Mouse (Mus musculus) cerebellum, adult 11 months (tissue): ENCODE measurements around the gene Trim60.
"Not testable (repeated sequence)": the region's sequence is repeated elsewhere in the genome, so short reads cannot be mapped to it uniquely, and the experiment has no call there.

Experiments
- DNase-seq: peaks from one replicate; pipeline ENCODE4 v3.0.0; 2022

Trim60 gene

DNA sequence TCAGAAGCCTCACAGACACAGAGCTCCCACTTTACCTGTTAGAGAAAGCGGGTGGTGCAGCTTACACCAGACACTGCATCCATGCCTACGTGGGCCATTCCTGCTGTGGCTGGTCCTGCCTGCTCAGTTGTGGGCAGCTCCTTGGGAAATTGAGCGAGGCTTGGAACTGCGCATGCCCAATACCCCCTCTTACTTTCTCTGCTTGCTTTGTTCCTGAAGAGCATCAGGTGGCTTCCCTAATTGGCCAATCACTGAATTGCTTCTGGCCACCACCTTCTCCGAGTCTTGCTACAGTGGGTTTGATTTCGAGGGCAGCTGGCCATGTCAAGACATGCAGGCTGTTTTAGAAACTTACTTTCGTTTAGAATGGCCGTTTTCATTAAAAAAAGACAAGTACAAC, at the start of gene Trim60, which contains the start of gene Trim61:
Gene Trim60, minus strand, starts transcription at position 162 of the 400 bp plus-strand sequence.
Gene Trim61, minus strand, starts transcription at position 101 of the 400 bp plus-strand sequence.
- DNase-seq = no peak

DNA sequence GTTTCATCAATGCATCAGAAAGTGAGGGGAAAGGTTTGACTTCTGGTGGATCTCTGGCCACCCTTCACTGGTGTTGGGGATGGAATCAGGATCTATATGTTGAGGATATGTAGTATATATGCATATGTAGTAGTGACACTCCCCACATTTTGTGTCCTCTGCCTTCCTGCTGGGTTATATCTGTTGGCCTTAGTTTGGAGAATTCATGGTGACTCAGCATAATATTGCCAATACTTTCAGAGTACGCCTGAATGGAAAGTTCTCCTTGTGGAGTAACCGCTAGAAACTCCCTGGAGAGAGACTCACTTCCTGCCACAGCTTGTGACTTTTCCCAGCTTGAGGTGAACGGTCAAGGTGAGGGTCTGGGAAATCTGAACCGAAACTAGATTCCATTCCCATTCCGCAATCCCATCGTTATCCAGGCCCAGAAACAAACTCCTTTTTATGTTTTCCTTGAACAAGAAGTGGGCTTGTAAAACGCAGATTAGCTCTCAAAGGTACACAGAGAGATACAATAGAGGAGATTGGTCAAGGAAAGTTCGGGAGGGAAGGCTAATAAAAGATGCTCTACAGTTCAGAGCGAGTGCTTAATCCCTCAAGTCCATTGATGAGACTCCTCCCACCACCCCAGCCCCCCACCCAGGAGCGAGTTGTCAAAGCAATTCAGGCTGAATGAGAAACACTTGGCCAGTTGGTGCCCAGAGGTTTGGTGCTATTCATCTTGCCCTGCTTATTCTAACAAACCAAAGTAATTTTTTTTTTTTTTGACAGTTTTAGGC, 49.5 kb upstream of the Trim60 start:
- no peak for DNase-seq

DNA sequence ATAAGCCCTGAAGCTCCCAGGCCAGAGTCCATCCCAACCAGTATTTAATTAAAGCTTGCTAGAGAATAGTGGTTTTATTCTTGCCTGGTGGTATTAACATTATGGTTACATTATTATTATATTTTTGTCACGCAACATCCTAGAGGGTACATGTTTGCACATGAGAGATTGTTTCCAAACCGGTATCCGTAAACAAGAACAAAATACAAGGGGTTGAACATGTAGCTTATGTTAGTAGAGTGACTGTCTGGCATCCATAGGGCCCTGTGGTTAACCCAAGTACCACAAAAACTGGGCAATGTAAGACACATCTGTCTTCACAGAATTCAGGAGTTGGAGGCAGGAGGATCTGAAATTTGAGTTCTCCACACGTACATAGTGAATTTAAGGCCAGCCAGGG, 48.6 kb upstream of the Trim60 start:
- no peak for DNase-seq

DNA sequence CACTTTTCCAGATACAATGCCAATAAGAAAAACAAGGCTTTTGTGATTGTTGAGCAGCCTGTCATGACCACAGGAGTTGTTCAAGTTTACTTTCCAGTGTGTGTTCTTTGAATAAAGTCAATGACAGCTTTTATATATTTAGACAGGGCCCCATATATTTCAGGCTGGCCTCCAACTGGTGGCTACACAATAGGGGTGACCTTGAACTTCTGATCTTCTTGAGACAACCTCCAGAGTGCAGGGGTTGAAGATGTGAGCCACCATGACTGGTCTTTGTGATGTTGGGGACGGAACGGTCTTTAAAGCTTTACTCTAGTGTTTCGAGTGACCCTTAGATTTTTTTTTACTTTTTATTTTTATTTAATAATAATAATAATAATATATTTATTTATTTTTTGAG, 47.2 kb upstream of the Trim60 start:
- DNase-seq = no peak

DNA sequence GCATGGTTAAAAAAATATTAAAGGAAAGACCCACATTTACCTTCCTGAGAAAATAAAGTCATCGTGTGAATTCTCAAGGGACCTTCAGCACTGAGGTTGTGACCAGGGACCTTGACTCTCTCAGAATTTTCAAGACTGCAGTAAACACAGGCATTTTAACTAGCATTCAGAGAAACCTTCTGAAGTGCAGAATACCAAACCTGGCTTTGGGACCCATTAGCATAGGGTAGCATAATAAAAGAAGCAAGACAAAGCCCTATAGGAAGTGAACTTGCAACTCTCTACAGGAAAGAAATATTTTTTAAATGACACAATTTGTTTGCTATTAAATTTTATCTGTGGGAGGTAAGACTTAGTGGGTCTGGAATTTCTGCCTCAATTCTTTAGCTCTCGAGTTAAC, 45.7 kb upstream of the Trim60 start:
- no peak for DNase-seq

DNA sequence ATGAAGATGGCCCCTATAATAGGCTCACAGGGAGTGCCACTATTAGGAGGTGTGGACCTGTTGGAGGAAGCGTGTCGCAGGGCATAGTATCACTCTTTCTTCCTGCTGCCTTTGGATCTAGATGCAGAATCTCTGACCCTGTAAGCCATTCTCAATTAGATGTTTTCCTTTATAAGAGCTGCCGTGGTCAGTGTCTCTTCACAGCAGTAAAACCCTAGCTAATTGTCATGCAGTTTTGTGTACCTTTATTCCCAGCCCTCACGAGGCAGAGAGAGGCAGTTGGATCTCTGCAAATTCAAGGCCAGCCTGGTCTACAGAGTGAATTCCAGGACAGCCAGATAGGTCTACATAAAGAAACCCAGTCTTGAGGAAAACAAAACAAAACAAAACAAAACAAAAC, 43.8 kb upstream of the Trim60 start:
- DNase-seq = no peak

DNA sequence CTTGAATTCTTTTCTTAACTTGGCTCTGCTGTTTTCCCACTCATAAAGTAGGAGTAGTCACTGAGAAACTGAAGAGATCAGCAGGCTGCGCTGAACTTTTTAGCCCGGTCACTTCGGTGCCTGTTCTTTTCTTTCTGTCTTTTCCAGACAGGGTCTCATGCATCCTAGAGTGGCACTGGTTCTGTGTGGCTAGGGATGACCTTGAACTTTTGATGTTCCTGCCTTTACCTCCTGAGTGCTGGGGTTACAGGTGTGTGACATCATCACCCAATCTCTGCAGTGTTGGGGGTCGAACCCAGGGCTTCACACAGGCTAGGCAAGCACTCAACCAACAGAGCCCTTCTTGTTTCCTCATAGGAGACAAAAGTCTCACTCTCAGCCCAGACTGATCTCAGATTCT, 38.3 kb upstream of the Trim60 start:
- no peak for DNase-seq

DNA sequence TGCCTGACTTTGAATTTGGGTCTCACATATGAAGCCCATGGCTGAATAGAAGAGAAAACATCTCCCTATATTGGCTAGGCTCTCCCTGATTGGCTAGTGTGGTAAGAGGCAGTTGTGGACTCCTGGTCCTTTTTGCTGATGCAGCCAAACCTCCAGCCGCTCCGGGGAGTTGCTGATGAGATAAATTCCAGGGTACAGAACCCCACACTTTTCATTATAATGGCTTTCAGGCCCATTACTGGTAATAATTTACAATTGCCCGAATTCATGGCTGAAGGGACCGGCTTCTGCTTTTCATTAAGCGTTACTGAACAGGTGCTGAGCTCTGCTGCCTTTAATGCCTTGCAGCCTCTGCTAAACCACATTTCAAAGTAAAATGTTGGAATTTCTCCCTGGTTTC, 35.6 kb upstream of the Trim60 start:
- DNase-seq = no peak

DNA sequence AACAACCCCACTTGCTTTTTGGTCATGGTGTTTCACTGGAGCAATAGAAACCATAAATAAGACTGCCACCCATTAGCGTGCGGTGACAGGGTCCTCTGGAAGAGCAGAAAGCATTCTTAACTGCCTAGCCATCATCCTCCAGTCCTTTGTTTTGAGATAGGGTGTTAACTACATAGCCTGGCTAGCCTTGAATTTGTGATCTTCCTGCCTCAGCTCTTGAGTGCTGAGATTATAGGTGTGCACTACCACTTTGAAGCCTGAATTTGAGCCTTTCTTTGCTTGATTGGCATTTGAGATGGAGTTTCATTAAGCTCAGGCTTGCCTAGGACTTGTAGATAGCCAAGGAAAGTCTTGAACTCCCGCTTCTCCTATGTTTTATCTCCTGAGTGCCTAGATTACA, 35.2 kb upstream of the Trim60 start:
- DNase-seq = no peak

DNA sequence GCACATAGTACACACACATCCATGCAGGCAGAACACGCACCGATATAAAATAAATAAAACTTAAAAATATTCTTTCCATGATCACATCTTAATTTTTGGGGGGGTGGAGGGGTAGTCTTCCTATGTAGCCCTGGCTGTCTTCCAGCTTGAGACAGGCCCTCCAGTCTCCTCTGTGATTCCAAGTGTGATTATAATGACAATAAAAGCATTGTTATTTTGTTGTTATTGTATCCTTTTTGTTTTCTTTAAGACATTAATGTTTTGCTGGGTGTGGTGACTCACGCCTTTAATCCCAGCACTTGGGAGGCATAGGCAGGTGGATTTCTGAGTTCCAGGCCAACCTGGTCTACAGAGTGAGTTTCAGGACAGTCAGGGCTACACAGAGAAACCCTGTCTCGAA, 29.4 kb upstream of the Trim60 start:
- DNase-seq = no peak

DNA sequence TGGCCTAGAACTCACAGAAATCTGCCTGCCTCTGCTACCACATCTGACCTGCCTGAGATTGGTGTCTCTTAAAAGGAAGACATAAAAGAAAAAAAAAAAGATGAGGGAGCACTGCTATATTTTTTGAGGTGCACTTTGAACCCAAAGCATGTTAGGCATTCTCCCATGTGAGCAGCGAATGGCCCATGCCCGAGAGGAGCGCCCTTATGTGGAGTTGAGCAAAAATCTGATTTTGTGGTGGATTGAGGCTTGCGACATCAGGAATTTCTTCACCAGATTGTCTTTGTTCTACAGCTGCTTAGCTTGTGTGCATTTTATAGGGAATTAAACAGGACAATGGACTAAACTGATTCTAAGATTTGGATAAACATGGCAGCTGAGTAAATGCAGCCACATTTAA, 28.8 kb upstream of the Trim60 start:
- DNase-seq = no peak

DNA sequence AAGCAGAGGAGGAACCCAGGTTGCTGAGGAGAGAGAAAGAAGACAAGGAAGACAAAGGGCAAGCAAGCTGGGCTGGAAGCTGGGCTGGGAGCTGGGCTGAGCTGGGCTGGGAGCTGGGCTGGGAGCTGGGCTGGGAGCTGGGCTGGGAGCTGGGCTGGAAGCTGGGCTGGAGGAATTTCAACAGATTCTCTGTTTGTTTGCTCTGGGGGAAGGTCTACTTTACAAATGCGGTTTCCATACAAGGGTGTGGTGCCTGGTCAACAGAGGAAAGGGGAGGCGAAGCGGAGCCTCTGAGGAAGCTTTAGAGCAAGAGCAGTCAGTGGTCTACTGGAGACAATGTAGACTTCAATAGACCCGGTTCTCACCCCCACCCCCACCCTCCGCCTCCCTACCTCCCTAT, 28.2 kb upstream of the Trim60 start:
- DNase-seq = no peak

DNA sequence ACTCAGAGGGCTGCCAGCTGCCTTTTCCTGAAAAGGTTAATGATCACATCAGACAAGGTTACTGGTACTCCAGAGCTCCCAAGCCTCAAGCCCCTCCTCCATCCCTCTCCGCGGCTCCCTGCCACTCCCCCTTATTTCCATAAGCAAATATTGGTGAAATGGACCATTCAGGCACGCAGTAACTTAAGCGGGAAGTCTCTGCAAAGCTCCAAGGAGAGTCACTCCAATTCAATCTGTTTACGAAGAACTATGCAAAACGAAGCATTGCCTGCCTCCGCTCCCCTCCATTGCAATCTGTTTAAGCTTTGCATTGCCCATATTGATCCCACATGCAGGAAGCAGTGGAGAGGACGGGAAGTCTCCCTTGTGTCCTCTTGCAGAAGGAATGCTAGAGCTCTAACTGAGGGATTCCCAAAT, 18.7 kb upstream of the Trim60 start, which contains the start of gene Apela:
Gene Apela, minus strand, starts transcription at position 220 of the 417 bp plus-strand sequence.
- DNase-seq = no peak

DNA sequence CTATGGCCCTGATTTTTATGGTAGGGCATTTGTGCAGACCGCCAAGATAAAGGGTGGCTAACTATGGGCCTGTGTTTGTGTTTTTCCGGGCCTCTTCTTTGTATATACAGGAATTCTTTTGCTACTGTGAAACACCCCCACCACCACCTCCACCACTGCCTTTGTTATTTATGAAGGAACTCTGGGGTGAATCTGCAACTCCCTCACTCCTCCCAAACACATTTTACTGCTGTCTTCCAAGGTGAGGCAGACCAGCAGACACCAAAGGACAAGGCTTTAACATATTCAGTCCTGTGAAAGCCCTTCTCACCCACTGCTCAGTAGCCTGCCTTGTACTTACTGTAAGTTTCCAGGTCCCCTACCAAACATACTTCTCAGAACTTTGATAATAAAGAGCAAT, 15.8 kb upstream of the Trim60 start:
- no peak for DNase-seq

DNA sequence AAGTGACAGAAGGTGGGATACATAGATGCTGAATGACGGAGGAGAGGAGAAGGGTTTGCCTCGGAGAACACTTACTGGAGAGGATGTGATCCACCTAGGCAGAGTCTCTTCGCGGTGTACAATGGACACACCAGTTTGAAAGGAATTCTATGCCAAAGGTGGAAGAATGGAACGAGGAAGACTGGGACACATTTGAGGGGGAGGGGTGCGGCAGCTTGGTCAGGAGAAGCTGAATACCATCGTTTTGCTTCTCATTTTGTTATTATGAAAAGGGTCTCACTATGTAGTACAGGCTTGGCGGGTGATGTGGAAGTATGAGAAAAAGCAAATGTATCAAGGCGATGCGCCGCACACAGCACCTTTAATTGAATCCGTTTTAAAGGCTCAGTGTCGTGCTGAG, 14.7 kb upstream of the Trim60 start:
- no peak for DNase-seq

DNA sequence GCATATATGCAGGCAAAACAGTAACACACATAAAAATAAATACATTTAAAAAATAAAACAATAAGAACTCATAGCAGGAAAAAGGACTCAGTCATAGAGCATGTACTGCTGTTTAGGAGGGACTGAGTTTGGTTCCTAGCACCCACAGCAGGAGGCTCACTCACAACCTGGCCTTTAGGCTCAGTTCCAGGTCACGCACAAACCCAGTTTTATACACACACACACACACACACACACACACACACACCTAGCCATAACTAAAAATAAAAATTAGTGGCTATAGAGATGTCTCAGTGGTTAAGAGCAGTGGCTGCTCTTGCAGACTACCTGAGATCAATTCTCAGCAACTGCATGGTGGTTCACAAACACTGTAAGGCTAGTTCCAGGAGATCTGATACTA, 13.7 kb upstream of the Trim60 start:
- no peak for DNase-seq

DNA sequence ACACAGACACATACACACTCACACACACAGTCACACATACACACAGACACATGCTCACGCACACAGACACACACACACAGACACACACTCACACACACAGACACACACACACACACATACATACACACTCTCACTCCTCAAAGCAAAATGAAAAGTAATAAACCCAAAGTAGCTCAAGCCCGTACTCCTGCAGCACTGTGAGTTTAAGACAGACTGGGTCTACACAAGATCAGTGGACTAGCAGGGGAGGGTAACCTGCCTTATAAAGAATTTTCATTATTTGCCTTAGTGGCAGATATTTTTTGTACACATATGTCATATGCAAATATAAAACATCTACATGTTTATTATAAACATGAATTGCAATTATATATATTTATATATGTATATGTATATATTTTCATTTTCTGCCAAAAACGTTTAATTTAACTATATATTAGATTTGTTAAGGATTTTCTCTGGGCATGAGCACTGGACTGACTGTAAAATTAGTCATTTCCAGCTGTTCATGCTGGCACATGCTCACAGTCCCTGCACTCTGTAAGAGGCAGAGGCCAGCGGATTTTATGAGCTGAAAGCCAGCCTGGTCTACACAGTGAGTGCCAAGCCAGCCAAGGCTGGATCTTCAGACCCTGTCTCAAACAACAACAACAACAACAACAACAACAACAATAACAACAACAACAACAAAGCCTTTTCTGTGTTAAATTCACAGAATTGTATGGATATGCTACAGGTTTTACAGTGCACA, 12.5 kb upstream of the Trim60 start:
- no peak for DNase-seq

DNA sequence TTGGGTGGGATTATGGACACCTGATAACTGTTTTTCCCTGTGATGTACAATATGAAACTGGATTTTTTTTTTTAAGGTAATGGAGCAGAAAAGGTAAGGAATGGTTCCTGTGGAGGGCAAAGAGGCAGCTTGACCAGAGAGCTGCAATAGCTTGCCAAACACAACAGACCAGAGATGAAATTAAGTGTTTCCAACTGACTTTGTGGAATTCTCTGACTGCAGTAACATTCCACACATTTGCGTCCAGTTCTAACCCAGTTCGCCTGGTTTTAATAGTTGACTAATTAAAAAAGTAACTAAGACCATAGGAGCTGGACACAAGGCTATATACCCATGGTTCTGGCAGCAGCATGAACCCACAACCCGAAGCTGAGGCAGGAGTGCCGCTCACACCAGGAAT, 11.4 kb upstream of the Trim60 start:
- no peak for DNase-seq

DNA sequence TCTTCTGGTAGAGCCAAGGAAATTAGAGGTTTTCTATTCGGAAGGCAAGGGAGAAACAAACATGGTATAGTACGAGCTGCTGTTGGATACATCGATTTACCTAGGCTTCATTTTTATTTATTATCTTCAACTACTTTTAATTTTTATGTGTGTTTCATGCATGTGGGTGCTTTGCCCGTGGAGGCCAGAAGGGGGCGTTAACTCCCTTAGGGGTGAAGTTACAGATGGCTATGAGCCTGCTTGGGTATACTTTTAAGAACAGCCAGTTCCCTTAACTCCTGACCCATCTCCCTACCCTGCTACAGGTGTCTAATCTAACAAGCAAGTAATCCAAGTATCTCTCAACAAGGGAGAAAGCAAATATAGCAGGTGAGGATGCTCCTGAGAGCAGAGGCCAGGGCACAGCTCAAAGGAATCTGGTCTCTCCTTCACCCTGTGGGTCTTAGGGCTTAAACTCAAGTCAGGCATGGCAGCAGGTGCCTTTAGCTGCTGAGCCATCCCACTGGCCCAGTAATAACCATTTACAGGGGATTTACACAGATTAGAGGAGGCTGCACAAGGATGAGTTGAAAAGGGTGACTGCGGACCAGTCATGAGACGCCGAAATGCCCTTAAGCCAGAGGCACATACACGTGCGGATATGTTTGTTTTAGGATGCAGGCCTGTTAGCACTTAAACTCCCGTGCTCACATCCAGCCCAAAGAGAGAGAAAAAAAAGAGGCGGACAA, 10.7 kb upstream of the Trim60 start:
- DNase-seq = no peak

DNA sequence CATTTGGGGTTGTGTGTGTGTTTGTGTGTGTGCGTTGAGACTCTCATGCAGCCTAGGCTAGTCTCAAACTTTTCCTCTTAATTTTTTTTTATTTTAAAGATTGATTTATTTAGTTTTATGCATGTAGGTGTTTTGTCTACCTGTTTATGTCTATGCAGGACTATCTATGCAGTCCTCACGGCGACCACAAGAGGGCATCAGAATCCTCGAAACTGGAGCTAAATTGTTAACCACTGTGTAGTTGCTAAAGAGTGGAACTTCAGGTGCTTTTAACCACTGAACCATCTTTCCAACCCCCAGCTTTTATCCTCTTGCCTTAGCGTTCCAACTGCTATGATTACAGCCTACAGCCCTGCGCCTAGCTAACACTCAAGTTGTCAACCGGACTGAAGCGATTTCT, 4.1 kb upstream of the Trim60 start:
- peak; percentile 10 for DNase-seq

DNA sequence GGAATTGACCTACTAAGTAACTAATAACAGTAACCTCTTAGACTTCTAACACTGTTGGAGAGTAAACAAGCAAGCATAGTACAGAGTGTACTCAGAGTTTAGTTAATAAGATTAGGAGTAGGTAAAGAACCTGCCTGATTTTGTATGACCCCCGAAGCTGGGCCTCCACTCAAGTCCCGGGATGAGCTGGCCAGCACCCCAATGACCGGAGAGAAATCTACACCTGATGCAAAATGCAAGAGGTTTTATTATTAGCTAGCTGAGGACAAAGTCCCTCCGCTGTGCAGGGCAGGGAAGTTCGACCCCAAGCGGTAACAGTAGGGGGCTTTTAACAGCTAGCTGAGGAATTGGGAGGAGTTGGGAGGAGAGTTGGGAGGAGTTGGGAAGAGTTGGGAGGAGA, 10.8 kb downstream of the Trim60 start:
- not testable (repeated sequence) for DNase-seq

DNA sequence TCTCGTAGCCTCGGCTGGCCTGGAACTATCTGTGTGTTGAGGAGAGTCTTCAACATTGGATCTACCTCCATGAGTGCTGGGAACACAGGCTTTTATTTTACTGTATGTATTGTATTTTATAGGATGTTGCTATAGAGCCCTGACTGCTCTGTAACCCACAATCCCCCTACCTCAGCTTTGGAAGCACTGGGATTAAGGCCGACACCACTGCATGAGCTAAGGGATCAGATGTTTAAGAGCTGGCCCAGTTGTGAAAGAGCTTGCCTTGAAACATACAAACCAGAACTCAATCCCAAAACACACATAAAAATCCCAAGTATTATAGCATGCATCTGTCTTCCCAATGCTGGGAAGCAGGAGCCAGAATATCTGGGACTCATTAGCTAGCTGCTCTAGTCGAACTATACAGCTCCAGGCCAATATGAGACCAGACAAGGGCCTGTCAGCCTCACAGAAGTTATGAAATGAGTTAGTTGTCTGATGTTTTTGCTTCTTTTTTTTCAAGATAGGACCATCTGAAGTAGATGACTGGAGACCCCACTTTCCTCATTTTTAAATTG, 19.5 kb downstream of the Trim60 start:
- DNase-seq = no peak

DNA sequence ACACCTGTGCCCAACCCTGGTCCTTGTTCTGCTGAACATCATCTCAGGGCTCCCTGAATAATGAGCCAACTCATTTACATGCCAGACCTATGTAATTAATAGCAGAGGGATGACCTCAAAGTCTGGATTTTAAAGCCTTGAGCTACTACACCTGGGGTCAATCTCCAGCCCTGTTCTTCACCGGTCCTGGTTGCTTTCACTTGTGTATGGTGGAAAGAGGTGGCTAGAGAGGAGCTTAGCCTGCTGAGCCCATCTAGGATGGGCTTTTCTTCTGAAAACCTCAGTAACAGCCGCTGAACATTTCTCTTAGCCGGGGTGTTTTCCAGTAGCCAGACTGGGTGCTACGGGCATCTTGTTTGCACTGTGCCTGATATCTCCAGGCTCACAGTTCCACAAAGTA, 30.7 kb downstream of the Trim60 start, which contains the start of gene Trim75:
Gene Trim75, minus strand, starts transcription at position 101 of the 400 bp plus-strand sequence.
- DNase-seq = no peak
